Mouse (Mus musculus) intestine, postnatal 0 days (tissue): ENCODE data around the gene Hmga2. TPM values are rescaled to one million over a fixed set of nuclear protein-coding genes. Genes with fewer than 3 reads are reported as not detected.

ENCODE experiments used
- ATAC-seq: fragments of 200-750 bp; cut with Nextera tagmentation; 2 replicates; pipeline ENCODE4 v1.8.0; 2017; ENCODE audit warnings: mild to moderate bottlenecking, moderate TSS enrichment, moderate library complexity
- H3K27ac ChIP-seq: fragments of 300-500 bp; sonication (generic); 2 replicates; pipeline ENCODE4 v1.5.1; 2014; ENCODE audit warnings: mild to moderate bottlenecking, low read depth, low read length, moderate library complexity
- H3K27me3 ChIP-seq: fragments of 300-500 bp; sonication (generic); replicated peaks from 2 replicates; pipeline ENCODE4 v1.6.1; 2014; ENCODE audit warnings: low read length, mixed read lengths; ENCODE audit not compliant: control insufficient read depth, insufficient read depth
- H3K36me3 ChIP-seq: fragments of 300-500 bp; sonication (generic); 2 replicates; pipeline ENCODE4 v1.6.1; 2014; ENCODE audit warnings: mild to moderate bottlenecking, moderate library complexity; ENCODE audit not compliant: control insufficient read depth, insufficient read depth
- H3K4me1 ChIP-seq: fragments of 300-500 bp; sonication (generic); replicated peaks from 2 replicates; pipeline ENCODE4 v1.6.1; 2014; ENCODE audit warnings: antibody characterized with exemption, low read length, mixed read lengths; ENCODE audit not compliant: control insufficient read depth, insufficient read depth
- H3K4me2 ChIP-seq: fragments of 300-500 bp; sonication (generic); replicated peaks from 2 replicates; pipeline ENCODE4 v1.6.1; 2014; ENCODE audit warnings: low read depth, mild to moderate bottlenecking, moderate library complexity
- H3K4me3 ChIP-seq: fragments of 300-500 bp; sonication (generic); 2 replicates; pipeline ENCODE4 v1.5.1; 2014; ENCODE audit warnings: low read depth, low read length
- H3K9ac ChIP-seq: fragments of 300-500 bp; sonication (generic); 2 replicates; pipeline ENCODE4 v1.6.1; 2014; ENCODE audit warnings: mild to moderate bottlenecking, low read depth, low read length
- H3K9me3 ChIP-seq: fragments of 300-500 bp; sonication (generic); 2 replicates; pipeline ENCODE4 v1.6.1; 2016; ENCODE audit warnings: mixed run types; ENCODE audit not compliant: control insufficient read depth
- CTCF ChIP-seq: sonication (generic); IDR thresholded peaks from 2 replicates; pipeline ENCODE4 v1.5.1; 2016; ENCODE audit warnings: low read depth, mild to moderate bottlenecking, control low read depth, antibody characterized with exemption, moderate library complexity
- WGBS: fragments of 180-500 bp; shearing (Covaris S2); extraction: QIAGEN DNeasy Blood & Tissue Kit; methylation state at CpG from one replicate; pipeline ENCODE4 v1.1.7; 2014; 5-methylcytosine and 5-hydroxymethylcytosine counted together
- polyA plus RNA-seq: library from polyadenylated mRNA; unstranded; fragments of >200 nt; fragmentation: Nextera tagmentation; extraction: Ambion mirVana; gene quantifications from 2 replicates; pipeline ENCODE4 v1.2.1, GENCODE M21; 2015

The Hmga2 gene
- polyA plus RNA-seq, 1 experiment from 2014 or later = 4.3 TPM

DNA sequence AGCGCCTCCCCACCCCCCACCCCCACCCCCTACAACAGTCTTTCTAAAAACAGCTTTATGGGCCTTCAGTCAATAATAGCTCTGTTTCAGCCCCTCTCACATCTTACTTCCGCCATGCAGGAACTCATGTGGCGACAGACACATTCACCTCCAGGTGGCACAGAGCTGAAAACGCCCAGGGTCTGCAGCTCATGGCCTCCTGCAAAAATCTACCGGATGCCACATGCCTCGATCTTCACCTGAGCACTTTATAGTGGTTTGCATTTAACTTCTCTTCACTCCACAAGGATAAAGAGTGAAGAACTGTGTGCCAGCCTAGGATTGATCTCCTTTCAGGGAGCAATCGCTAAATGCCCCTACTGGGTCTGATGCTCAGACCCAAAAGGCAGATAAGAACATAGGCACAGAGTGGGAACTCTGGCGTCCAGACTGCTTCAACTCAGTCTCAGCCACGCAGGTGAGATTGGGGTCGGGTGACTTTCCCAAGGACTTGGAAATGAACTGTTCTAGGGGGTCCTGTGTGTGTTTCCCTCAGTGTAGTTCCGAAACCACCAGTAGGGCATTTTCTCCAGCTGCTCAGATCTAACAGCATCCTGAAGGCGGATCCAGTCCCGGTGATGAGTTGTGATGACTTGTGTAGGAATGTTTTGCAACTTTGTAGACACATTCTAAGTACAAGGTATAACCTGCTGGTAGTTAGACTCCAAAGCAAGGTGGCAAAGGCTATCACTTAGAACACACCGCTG lies 84.1 kb downstream of the Hmga2 start:
- 25% methylated on average over 14 of the region's 14 CpGs for WGBS
- peak overlapping the region; percentile 76 for H3K4me2 ChIP-seq
- H3K36me3 ChIP-seq = no peaks in the 10 kb centered on the region
- no peaks in the 10 kb centered on the region for H3K9me3 ChIP-seq
- peak; percentile 21 for TF ChIP-seq CTCF
- no peak overlapping the region for H3K4me3 ChIP-seq
- no peaks in the 10 kb centered on the region for H3K27me3 ChIP-seq
- H3K27ac ChIP-seq = no peak overlapping the region
- ATAC-seq = 0 out of 2 replicates have a peak, but pooled peaks have one; percentile 20
- H3K9ac ChIP-seq = no peak overlapping the region
- peaks cover 10% of the 10 kb centered on the region; the same call in 1 of the 2 replicates for H3K4me1 ChIP-seq

DNA sequence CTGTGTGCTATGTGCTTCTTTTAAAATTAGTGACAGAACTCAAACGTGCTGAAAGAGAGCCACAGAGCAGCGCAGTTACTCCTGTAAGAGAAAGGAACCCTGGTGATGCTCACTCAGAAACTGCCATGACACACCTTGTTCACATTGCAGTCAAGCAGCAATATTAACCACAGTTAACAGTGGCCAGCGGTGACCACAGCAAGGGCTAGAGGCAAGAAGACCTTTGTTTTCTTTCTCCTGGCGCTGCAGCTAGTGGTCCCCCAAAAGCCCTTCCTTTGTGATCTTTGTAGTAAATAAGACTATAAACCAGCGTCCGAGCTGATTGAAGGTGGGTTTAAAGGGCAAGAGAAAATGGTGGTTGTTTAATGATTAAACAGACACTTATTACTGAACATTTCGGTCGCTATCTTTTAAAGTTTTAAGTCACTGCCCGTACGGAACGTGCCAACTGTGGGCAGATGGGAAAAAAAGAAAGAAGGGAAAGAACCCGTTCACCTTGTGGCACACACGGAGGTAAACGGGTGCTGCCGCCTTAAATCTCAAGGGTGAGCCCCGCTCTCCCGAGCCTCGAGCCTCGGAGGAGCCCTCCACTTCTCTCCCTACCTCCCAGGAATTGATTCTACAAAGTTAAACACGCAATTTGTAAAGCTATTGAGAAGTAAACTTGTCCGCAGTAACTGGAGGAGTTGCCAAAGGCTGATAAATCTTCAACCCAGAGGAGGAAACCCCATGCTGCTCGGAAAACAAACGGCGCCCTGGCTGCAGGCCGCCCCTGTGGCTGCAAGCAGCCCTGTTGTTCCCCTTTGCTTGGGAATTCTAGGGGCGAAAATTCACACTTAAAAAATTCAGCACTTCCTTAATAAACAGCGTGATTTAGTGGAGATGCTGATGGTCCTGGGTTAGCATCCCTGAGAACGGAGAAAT lies 85.1 kb downstream of the Hmga2 start:
- peak; percentile 69 for ATAC-seq
- Histone ChIP-seq H3K27ac (peak overlapping the region; percentile 37), H3K4me1 (peaks cover 10% of the 10 kb centered on the region; the same call in 1 of the 2 replicates), H3K36me3 (no peaks in the 10 kb centered on the region), H3K4me3 (peak overlapping the region; percentile 35), H3K4me2 (peak overlapping the region; percentile 76), H3K9ac (no peak overlapping the region), H3K9me3 (no peaks in the 10 kb centered on the region), H3K27me3 (no peaks in the 10 kb centered on the region)
- 15% methylated on average over 28 of the region's 28 CpGs for WGBS
- no peak for TF ChIP-seq CTCF

DNA sequence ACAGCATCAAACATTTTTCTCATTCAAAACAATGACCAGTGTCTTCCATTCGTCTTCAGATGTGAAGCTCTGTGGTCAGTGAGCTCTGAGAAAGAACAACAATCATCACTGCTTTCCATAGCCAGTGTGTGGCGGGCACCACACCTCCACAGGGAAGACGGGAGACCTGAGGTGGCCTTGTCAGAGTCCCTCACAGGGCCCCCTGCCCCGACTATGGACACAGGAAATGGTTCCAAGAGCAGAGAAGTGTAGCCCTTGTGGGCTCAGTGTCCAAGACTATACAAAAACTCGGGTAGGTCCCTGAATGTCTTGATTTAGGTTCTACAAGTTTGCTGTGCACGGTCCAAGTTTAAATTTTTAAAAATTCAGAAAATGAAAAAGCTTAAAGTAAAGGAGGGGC lies 86.6 kb downstream of the Hmga2 start:
- TF ChIP-seq CTCF = no peak
- Histone ChIP-seq H3K9ac (no peak overlapping the region), H3K4me1 (peaks cover 10% of the 10 kb centered on the region; the same call in 1 of the 2 replicates), H3K36me3 (no peaks in the 10 kb centered on the region), H3K4me3 (no peak overlapping the region), H3K27ac (no peak overlapping the region), H3K27me3 (no peaks in the 10 kb centered on the region), H3K9me3 (no peaks in the 10 kb centered on the region), H3K4me2 (no peak overlapping the region)
- 54% methylated on average over 6 of the region's 6 CpGs for WGBS
- no peak for ATAC-seq

DNA sequence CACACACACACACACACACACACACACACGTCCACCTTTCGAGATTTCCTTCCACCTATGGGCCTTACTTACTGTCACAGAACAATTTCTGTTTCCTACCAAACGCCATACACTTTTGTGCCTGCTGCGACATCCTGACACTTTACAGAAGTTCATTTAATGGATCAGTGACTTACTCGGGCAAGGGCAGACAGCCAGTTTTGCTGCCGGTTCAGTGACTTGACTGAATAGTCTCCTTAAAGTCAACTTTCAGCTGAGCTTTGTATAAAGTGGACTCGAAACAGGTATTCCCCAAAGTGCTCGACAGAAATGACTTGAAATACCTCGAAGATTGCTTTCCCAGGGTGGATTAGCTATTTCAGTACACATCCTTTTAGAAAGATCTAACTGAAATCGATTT lies 87.3 kb downstream of the Hmga2 start:
- H3K9ac ChIP-seq = no peak overlapping the region
- 0 out of 2 replicates have a peak overlapping the region, but pooled peaks have one; percentile 9 for H3K4me2 ChIP-seq
- no peaks in the 10 kb centered on the region for H3K27me3 ChIP-seq
- H3K4me1 ChIP-seq = peaks cover 10% of the 10 kb centered on the region; the same call in 1 of the 2 replicates
- no peak for ATAC-seq
- H3K27ac ChIP-seq = no peak overlapping the region
- no peak for TF ChIP-seq CTCF
- 48% methylated on average over 10 of the region's 10 CpGs for WGBS
- H3K36me3 ChIP-seq = no peaks in the 10 kb centered on the region
- no peaks in the 10 kb centered on the region for H3K9me3 ChIP-seq
- no peak overlapping the region for H3K4me3 ChIP-seq

DNA sequence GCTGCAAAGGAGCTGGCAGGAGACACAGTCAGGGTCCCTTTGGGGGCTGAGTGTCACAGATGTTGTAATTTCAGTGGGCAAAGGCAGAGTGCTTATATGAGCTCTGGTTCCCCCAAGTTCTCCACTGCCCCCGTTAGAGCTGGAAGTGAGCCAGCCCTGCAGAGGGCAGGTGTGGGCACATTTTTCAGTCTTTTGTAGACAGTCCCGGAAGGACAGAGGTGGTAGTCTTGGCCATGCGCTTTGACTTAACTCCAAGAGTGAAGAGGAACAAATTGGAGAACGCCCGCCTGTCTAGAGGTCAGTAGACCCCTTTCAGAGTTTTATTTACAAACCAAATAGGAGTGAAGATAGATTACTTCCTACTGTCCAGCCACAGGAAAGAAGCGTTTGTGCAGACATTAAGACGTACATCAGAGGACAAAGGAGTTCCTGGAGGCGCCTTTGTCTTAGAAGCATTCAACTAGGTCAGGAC lies 87.8 kb downstream of the Hmga2 start:
- Histone ChIP-seq H3K27ac (no peak overlapping the region), H3K4me3 (no peak overlapping the region), H3K27me3 (no peaks in the 10 kb centered on the region), H3K9ac (no peak overlapping the region), H3K9me3 (no peaks in the 10 kb centered on the region), H3K36me3 (no peaks in the 10 kb centered on the region), H3K4me1 (peaks cover 10% of the 10 kb centered on the region; the same call in 1 of the 2 replicates), H3K4me2 (peak overlapping the region; percentile 21; the same call in 1 of the 2 replicates)
- no peak for ATAC-seq
- 44% methylated on average over 8 of the region's 8 CpGs for WGBS
- 0 out of 2 replicates have a peak, but pooled peaks have one; percentile 29 for TF ChIP-seq CTCF

DNA sequence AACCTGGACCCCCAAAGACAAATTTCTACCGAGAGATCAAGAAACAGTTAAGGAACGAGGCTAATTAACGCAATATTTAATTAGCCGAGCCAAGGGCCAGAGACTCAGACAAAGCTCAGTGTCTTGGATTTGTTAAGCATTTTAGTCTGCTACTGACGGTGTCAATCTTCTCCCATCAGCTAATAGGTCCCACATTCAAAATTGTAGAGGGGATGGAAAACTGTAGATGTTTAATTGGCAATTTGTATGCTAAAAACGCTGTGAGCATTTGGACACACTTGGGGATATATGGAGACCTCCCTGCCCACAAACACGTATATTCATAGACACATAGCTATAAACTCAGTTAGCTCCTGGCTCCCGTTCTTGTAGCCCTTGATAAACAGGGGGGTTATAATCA lies 89.2 kb downstream of the Hmga2 start:
- ATAC-seq = no peak
- Histone ChIP-seq H3K4me1 (peaks cover 3% of the 10 kb centered on the region; the same call in 1 of the 2 replicates), H3K9me3 (no peaks in the 10 kb centered on the region), H3K27ac (no peak overlapping the region), H3K36me3 (no peaks in the 10 kb centered on the region), H3K27me3 (no peaks in the 10 kb centered on the region), H3K4me2 (no peak overlapping the region), H3K4me3 (no peak overlapping the region), H3K9ac (no peak overlapping the region)
- 83% methylated on average over 8 of the region's 8 CpGs for WGBS
- TF ChIP-seq CTCF = no peak
